Mouse (Mus musculus): Measurements from ENCODE around the gene Ncbp1.

- TF ChIP-seq CTCF (IDR thresholded peaks at IDR 0.05; ENCODE audit: low read depth) = no peak
- TF ChIP-seq EP300 (IDR thresholded peaks at IDR 0.05; ENCODE audit: low read depth) = no peak
Measured at GRCm38 (mm10) chr4:46116544-46117175, 21.8 kb upstream of the Ncbp1 start.

All from heart, postnatal 0 days (tissue).